Mouse (Mus musculus) neutrophil, adult 5-6 weeks (primary cell): ENCODE measurements around the gene Nkx2-4. TPM values are rescaled to one million over a fixed set of nuclear protein-coding genes. Genes with fewer than 3 reads are reported as not detected.

Experiments
- ATAC-seq: fragments of 151-379, 151-347 bp; 2 replicates; pipeline ENCODE4 v1.8.0; 2017; ENCODE audit warnings: mild to moderate bottlenecking, moderate TSS enrichment; ENCODE audit not compliant: insufficient number of reproducible peaks, poor library complexity, low FRiP score, severe bottlenecking; ENCODE audit errors: extremely low read depth
- total RNA-seq: library from RNA; stranded (forward); fragments of 200-1000 nt; gene quantifications from 2 replicates; pipeline ENCODE4 v1.2.3, GENCODE M21; 2017

Gene Nkx2-4
- total RNA-seq: not detected in 2 replicates

DNA sequence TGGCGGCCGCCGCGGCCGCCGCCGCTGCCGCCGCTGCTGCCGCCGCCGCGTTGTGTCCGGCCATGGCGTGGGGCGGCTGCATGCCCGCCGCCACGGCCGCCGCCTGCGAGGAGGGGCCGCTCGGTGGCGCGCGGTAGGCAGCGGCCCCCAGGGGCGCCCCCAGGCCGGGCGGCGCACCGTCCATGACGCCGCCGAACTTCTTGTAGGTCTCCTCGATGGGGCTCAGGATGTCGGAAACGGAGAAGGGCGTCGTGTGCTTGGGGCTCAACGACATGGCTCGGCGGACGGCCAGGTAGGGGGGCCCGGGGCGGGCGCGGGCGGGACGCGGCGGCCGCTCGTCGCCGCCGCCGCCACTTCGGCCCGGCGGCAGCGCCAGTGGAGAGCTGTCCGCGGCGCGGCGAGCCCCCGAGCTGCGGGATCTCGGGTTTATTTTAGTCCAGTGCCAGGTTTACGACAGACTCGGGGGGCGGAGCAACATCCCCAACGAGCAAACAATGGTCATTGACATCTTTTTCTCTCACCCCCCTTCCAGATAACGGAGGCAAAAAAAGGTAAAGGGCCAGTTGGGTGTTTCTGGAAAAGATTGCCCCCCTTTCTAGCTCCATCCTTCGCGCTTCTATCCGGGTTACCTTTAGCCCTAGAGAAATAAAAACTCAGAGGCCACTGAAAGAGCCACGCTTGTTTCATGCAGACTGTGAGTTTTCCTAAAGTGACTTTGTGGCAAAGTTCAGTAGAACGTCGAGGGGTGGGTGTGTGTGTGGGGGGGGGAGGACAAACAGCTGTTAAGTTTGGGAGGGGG lies at the start of gene Nkx2-4:
Gene Nkx2-4, minus strand, starts transcription at position 374 of the 799 bp plus-strand sequence.
- no peak for ATAC-seq

DNA sequence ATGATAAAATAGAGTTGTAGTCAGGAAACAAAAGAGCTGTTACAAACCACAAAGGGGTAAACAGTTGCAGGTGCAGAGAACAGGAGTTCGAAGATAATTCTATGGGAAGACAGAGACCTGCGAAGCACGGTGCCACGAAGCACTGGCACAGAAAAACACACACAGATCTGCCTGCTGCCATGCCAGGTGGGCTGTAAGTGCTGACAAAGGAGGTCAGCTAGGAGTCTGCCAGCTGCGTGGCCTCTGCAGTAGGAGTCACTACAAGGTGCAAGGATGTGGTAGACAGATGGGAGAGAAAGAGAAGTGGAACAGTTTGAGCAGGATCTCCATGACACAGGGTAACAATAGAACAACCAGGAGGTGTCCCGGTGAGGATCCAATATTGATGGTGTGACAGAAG lies 42.1 kb upstream of the Nkx2-4 start:
- no peak for ATAC-seq

DNA sequence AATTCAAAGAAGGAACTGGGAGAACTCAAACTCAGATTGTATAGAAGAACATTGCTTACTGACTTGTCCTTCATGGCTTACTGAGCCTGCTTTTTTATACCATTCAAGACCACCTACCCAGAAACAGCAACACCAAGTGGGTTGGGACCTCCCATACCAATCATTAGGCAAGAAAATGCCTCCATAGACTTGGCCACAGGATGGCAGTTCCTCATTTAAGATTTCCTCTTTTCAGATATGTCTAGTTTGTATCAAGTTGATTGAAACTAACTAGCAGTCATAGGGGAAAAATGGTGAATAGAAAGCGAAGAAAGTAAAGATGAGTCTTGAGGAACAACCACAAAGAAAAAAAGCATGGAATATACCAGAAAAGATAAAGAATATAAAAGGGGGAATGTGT lies 34.5 kb upstream of the Nkx2-4 start:
- no peak for ATAC-seq

- no peak for ATAC-seq
These were observed 1.2 kb upstream of the Nkx2-4 start for GRCm38 (mm10) chr2:147086441-147086840.

GRCm38 (mm10) chr2:147085937-147086336 lies 692 bp upstream of the Nkx2-4 start:
- ATAC-seq: no peak

GRCm38 (mm10) chr2:147084366-147085071 lies 726 bp downstream of the Nkx2-4 start:
- ATAC-seq: no peak

- ATAC-seq: no peak
These were observed 1.5 kb downstream of the Nkx2-4 start for GRCm38 (mm10) chr2:147083471-147084365.

GRCm38 (mm10) chr2:147082391-147082790 lies 2.9 kb downstream of the Nkx2-4 start:
- ATAC-seq: no peak

DNA sequence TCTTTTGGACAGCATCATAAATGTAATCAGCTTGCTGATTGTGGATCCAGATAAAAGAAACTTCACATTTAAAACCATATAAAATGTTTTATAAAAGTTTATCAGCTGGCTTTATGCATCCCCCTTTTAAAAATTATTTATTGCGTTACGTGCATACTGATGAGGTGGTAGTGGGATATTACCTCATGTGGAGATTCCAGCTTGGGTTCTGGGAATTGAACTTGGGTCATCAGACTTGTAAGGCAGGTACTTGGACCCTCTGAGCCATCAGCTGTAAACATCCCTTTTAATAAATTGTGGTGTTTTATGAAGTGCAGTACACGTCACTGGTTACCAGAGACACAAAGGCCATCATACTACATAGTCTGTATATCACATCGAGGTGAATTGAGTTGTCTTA lies 10.8 kb downstream of the Nkx2-4 start:
- no peak for ATAC-seq

DNA sequence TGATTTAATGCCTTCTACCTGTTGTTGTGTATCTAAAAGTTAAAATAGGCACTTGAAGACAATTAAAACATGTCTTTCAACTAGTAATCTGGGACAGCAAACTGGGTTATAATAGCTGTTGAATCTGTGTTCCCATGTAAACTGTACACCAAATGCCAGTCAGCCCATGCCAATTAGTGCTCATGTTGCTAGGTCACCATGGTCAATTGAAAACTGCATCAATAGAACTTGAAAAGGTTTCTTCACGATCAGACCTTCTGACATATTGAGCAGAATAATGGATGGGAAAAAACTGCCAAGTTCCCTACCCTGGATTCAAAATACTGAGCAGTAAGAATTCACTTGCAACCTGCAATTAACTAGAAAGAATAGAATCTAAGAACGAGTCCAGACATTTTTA lies 11.3 kb downstream of the Nkx2-4 start:
- ATAC-seq: no peak

GRCm38 (mm10) chr2:147070305-147070704 lies 14.9 kb downstream of the Nkx2-4 start:
- no peak for ATAC-seq

- ATAC-seq: no peak
These were observed 16.2 kb downstream of the Nkx2-4 start for GRCm38 (mm10) chr2:147069077-147069476.

GRCm38 (mm10) chr2:147067480-147068246 lies 17.6 kb downstream of the Nkx2-4 start:
- no peak for ATAC-seq

- no peak for ATAC-seq
These were observed 31.9 kb downstream of the Nkx2-4 start for GRCm38 (mm10) chr2:147053229-147053892.

DNA sequence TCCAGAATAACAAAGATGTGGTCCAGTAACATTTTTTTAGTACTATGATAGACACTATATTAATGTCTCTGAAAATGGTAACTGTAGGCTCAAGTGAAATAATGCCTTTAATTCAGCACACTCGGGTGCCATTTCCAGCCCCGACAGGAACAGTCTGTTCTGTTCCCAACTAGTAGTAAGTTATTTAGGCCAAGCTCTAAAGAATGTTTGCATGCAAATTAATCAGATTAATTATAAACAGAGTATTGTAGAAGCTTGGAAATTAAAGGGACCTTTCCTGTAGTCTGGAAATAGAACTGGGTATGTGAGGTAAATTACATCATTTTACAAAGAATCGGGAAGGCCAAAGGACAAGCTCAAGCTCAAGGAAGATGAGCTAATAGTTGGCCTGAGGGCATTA lies 38.2 kb downstream of the Nkx2-4 start:
- ATAC-seq: no peak

GRCm38 (mm10) chr2:147035864-147036263 lies 49.4 kb downstream of the Nkx2-4 start:
- ATAC-seq: no peak
